Mouse (Mus musculus): Measurements from ENCODE around the gene Olfr63. TPM values are rescaled to one million over a fixed set of nuclear protein-coding genes. Genes with fewer than 3 reads are reported as not detected.
"Not testable (repeated sequence)": the region's sequence is repeated elsewhere in the genome, so short reads cannot be mapped to it uniquely, and the experiment has no call there.

Olfr63 gene
- total RNA-seq (2017) = not detected in 3 replicates

DNA sequence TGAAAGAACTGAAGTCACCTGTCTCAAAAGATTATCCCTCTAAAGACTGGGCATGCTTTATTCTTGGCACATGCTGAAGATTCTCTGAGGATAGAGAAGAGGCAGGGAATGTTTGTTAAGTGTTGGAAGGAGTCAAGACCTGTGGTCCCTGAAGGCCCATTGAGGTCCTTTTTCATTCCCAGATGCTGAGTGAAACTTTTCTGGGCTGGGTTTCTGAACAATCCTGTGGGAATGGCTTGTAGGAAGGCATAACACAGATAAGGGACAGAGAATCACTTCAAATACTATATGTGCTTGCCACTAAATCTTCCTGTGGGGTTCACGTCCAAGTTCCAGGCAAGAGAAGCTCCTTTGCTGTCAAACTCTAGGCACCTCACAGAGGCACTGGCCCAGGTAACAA is at the start of gene Olfr63:
Gene Olfr63, plus strand, starts transcription at position 301 of the 400 bp plus-strand sequence.
- no peak for ATAC-seq (replicated peaks; ENCODE audit: insufficient number of reproducible peaks, low FRiP score, low TSS enrichment, poor library complexity, severe bottlenecking)

GRCm38 (mm10) chr17:33221590-33221989 is 42.9 kb upstream of the Olfr63 start, which contains the start of gene Olfr1564:
Gene Olfr1564 (minus strand): TSS chr17:33221690.
- no peak for ATAC-seq (replicated peaks; ENCODE audit: insufficient number of reproducible peaks, low FRiP score, low TSS enrichment, poor library complexity, severe bottlenecking)

DNA sequence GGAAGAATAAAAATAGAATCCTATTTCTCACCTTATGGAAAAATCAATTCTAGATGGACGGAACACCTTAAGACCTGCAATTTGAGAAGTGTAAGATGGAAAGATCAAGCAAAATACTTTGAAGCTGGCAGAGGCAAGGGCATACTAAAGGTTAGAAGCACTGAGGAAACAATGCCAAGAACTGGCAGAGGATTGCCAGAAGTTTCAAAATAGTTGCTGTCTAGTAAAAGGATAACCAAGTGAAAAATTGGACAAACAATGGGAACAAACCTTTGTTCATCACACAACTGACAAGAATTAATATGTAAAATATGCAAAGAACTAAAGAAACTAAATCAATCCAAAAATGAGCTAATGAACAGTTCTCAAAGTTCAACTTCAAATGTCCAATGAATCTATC is 27.8 kb upstream of the Olfr63 start:
- ATAC-seq (replicated peaks; ENCODE audit: insufficient number of reproducible peaks, low FRiP score, low TSS enrichment, poor library complexity, severe bottlenecking) = not testable (repeated sequence)

- peak; percentile 100 for ATAC-seq (replicated peaks; ENCODE audit: insufficient number of reproducible peaks, low FRiP score, low TSS enrichment, poor library complexity, severe bottlenecking)
Observed at GRCm38 (mm10) chr17:33254530-33255318, 9.8 kb upstream of the Olfr63 start, which contains the start of gene Zfp955a. Gene Zfp955a (minus strand): TSS chr17:33255145.

GRCm38 (mm10) chr17:33255319-33255657 is 9.2 kb upstream of the Olfr63 start:
- not testable (repeated sequence) for ATAC-seq (replicated peaks; ENCODE audit: insufficient number of reproducible peaks, low FRiP score, low TSS enrichment, poor library complexity, severe bottlenecking)

DNA sequence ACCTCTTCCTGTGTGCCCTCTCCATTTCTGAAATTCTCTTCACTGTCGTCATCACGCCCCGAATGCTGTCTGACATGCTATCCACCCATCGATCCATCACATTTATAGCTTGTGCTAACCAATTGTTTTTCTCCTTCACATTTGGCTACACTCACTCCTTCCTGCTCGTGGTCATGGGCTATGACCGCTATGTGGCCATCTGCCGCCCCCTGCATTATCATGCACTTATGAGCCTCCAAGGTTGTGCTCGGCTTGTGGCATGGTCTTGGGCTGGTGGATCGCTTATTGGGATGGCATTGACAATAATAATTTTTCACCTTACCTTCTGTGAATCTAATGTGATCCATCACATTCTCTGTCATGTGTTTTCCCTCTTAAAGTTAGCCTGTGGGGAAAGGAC is 4.4 kb downstream of the Olfr63 start:
- ATAC-seq (replicated peaks; ENCODE audit: insufficient number of reproducible peaks, low FRiP score, low TSS enrichment, poor library complexity, severe bottlenecking) = no peak

- peak; percentile 100 for ATAC-seq (replicated peaks; ENCODE audit: insufficient number of reproducible peaks, low FRiP score, low TSS enrichment, poor library complexity, severe bottlenecking)
Observed at GRCm38 (mm10) chr17:33289039-33289875, 24.8 kb downstream of the Olfr63 start, which contains the start of gene Zfp955b. Gene Zfp955b (plus strand): TSS chr17:33289544.

DNA sequence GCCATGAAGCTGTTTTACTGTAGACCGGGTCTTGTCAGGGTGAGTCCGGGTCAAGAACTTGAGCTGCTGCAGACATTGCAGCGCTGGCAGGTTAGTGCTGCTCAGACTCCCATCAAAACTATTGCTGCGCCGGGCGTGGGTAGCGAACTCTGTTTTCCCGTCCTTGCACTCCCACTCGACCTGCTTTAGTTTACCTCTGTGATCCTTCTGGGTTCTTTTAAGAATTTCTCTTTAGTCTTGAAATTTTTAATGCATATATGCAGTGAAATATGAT is 25.3 kb downstream of the Olfr63 start:
- not testable (repeated sequence) for ATAC-seq (replicated peaks; ENCODE audit: insufficient number of reproducible peaks, low FRiP score, low TSS enrichment, poor library complexity, severe bottlenecking)

Other genes starting within 250 kb of the Olfr63 start
- gene Zfp763, start 231.3 kb upstream of the Olfr63 start, total RNA-seq (2017) = 1.3 to 7.7 TPM (median 3.2 TPM) in 3 replicates
- gene 4921501E09Rik, start 196.6 kb upstream of the Olfr63 start, total RNA-seq (2017) = not detected in 3 replicates
- gene Zfp563, start 175.4 kb upstream of the Olfr63 start, total RNA-seq (2017) = 3.7 to 8.6 TPM (median 5.7 TPM) in 3 replicates
- gene Morc2b, start 125.0 kb upstream of the Olfr63 start, total RNA-seq (2017) = not detected in 3 replicates
- not detected in 3 replicates for gene Olfr55, start 96.2 kb upstream of the Olfr63 start, total RNA-seq (2017)
- gene Olfr239, start 73.4 kb upstream of the Olfr63 start, total RNA-seq (2017) = not detected in 3 replicates
- not detected in 3 replicates for gene Olfr1564, start 43.0 kb upstream of the Olfr63 start, total RNA-seq (2017)
- 11.0 to 16.6 TPM (median 14.2 TPM) in 3 replicates for gene Zfp955a, start 9.5 kb upstream of the Olfr63 start, total RNA-seq (2017)
- 4.2 to 10.9 TPM (median 6.7 TPM) in 3 replicates for gene Zfp955b, start 24.9 kb downstream of the Olfr63 start, total RNA-seq (2017)
- 9.0 to 12.1 TPM (median 10.7 TPM) in 3 replicates for gene Zfp81, start 94.2 kb downstream of the Olfr63 start, total RNA-seq (2017)
- 8.7 to 17.7 TPM (median 10.2 TPM) in 3 replicates for gene Zfp101, start 130.0 kb downstream of the Olfr63 start, total RNA-seq (2017)
- gene Actl9, start 168.2 kb downstream of the Olfr63 start, total RNA-seq (2017) = 1.2 TPM in 1 of 3 replicates, not detected in the others

Measured in monocyte, adult 5-6 weeks (primary cell).